Mouse (Mus musculus) G1E (cell line): ENCODE measurements around the gene Rhbdd1. TPM values are rescaled to one million over a fixed set of nuclear protein-coding genes. Genes with fewer than 3 reads are reported as not detected.

ENCODE experiments used
- ATAC-seq: 2 replicates; pipeline ENCODE4 v1.8.0; 2016; ENCODE audit warnings: mild to moderate bottlenecking; ENCODE audit not compliant: insufficient number of reproducible peaks, poor library complexity, low FRiP score, severe bottlenecking; ENCODE audit errors: extremely low read depth
- DNase-seq: peaks from one replicate; pipeline ENCODE4 v3.0.0; 2012; ENCODE audit warnings: low spot score
- H3K27me3 ChIP-seq: 2 replicates; pipeline ENCODE4 v1.6.1; 2012; ENCODE audit warnings: mild to moderate bottlenecking, low read length, inconsistent platforms; ENCODE audit not compliant: insufficient read depth
- H3K36me3 ChIP-seq: replicated peaks from 2 replicates; pipeline ENCODE3; 2012; ENCODE audit warnings: mild to moderate bottlenecking, inconsistent platforms
- H3K4me1 ChIP-seq: 2 replicates; pipeline ENCODE4 v1.6.1; 2012; ENCODE audit warnings: low read depth, low read length, inconsistent platforms, mixed read lengths; ENCODE audit not compliant: insufficient read depth
- H3K4me3 ChIP-seq: 2 replicates; pipeline ENCODE4 v1.5.1; 2012; ENCODE audit warnings: low read depth, mild to moderate bottlenecking, inconsistent platforms, low read length, moderate library complexity, mixed read lengths
- H3K9me3 ChIP-seq: replicated peaks from 2 replicates; pipeline ENCODE4 v1.6.1; 2012; ENCODE audit warnings: inconsistent platforms
- CTCF ChIP-seq: IDR thresholded peaks from 2 replicates; pipeline ENCODE4 v1.5.1; 2012; ENCODE audit warnings: low read depth, low read length, inconsistent platforms, mixed read lengths
- GATA1 ChIP-seq: IDR thresholded peaks from 2 replicates; pipeline ENCODE4 v1.6.1; 2012; ENCODE audit warnings: borderline replicate concordance, low read length, inconsistent platforms, mixed read lengths
- GATA2 ChIP-seq: IDR thresholded peaks from 2 replicates; pipeline ENCODE4 v1.6.1; 2012; ENCODE audit warnings: low read depth, low read length, inconsistent platforms, borderline replicate concordance
- POLR2AphosphoS5 ChIP-seq: IDR thresholded peaks from 2 replicates; pipeline ENCODE4 v1.6.1; 2012; ENCODE audit warnings: low read depth, low read length, inconsistent platforms; ENCODE audit not compliant: insufficient replicate concordance
- TAL1 ChIP-seq: conservative IDR thresholded peaks from 2 replicates; pipeline ENCODE4 v1.6.1; 2012; ENCODE audit warnings: low read depth, low read length, inconsistent platforms, mixed read lengths
- polyA plus RNA-seq: library from polyadenylated mRNA; stranded (reverse); fragments of >175 nt; gene quantifications from 2 replicates; pipeline ENCODE4 v1.2.3, GENCODE M21; 2012
- total RNA-seq, 2 experiments: library from RNA; stranded (forward) in 1 of 2; stranded (reverse) in 1 of 2; fragments of 200-1000 nt in 1 of 2; fragments of >200 nt in 1 of 2; fragmentation: Nextera tagmentation in 1 of 2; gene quantifications; 2 replicates each; pipeline ENCODE4 v1.2.3; 2014 to 2017

Gene Rhbdd1
- total and polyA plus RNA-seq, 3 experiments = 2.8 to 60.2 (median 41.8) TPM

- TF ChIP-seq GATA2 (no peak), GATA1 (no peak), CTCF (no peak), TAL1 (no peak), POLR2AphosphoS5 (no peak)
- Histone ChIP-seq H3K4me1 (no peaks in the 10 kb centered on the region), H3K36me3 (peaks cover 70% of the 10 kb centered on the region), H3K27me3 (no peaks in the 10 kb centered on the region), H3K4me3 (no peak overlapping the region), H3K9me3 (no peaks in the 10 kb centered on the region)
- ATAC-seq (no peak), DNase-seq (no peak)
These were observed 42.8 kb downstream of the Rhbdd1 start for GRCm38 (mm10) chr1:82358871-82359647.

GRCm38 (mm10) chr1:82359648-82360026 is 43.4 kb downstream of the Rhbdd1 start:
- no peaks in the 10 kb centered on the region for H3K9me3 ChIP-seq
- TF ChIP-seq TAL1 = no peak
- TF ChIP-seq CTCF = no peak
- no peak for TF ChIP-seq GATA2
- no peak for TF ChIP-seq GATA1
- ATAC-seq (no peak), DNase-seq (no peak)
- H3K4me3 ChIP-seq = no peak overlapping the region
- H3K27me3 ChIP-seq = no peaks in the 10 kb centered on the region
- H3K36me3 ChIP-seq = peaks cover 70% of the 10 kb centered on the region
- no peaks in the 10 kb centered on the region for H3K4me1 ChIP-seq

GRCm38 (mm10) chr1:82361240-82361639 is 45.0 kb downstream of the Rhbdd1 start:
- no peaks in the 10 kb centered on the region for H3K4me1 ChIP-seq
- ATAC-seq (no peak), DNase-seq (no peak)
- no peak overlapping the region for H3K4me3 ChIP-seq
- H3K9me3 ChIP-seq = no peaks in the 10 kb centered on the region
- H3K36me3 ChIP-seq = peaks cover 69% of the 10 kb centered on the region
- no peaks in the 10 kb centered on the region for H3K27me3 ChIP-seq
- no peak for TF ChIP-seq TAL1
- TF ChIP-seq POLR2AphosphoS5 = no peak
- TF ChIP-seq GATA2 = no peak
- TF ChIP-seq GATA1 = no peak
- no peak for TF ChIP-seq CTCF

- TF ChIP-seq GATA2 (no peak), POLR2AphosphoS5 (no peak), TAL1 (no peak)
- ATAC-seq = no peak
- Histone ChIP-seq H3K27me3 (no peaks in the 10 kb centered on the region), H3K36me3 (peaks cover 68% of the 10 kb centered on the region), H3K9me3 (no peaks in the 10 kb centered on the region), H3K4me1 (no peaks in the 10 kb centered on the region), H3K4me3 (no peak overlapping the region)
- DNase-seq = no peak
These were observed 45.9 kb downstream of the Rhbdd1 start for GRCm38 (mm10) chr1:82362165-82362564.

- no peaks in the 10 kb centered on the region for H3K4me1 ChIP-seq
- H3K36me3 ChIP-seq = peaks cover 70% of the 10 kb centered on the region
- DNase-seq (no peak), ATAC-seq (no peak)
- TF ChIP-seq GATA1 (no peak), CTCF (no peak), POLR2AphosphoS5 (no peak), GATA2 (no peak), TAL1 (no peak)
- no peaks in the 10 kb centered on the region for H3K27me3 ChIP-seq
- no peaks in the 10 kb centered on the region for H3K9me3 ChIP-seq
- H3K4me3 ChIP-seq = no peak overlapping the region
These were observed 47.8 kb downstream of the Rhbdd1 start for GRCm38 (mm10) chr1:82364047-82364446.

GRCm38 (mm10) chr1:82364468-82364867 is 48.2 kb downstream of the Rhbdd1 start:
- no peak for TF ChIP-seq POLR2AphosphoS5
- TF ChIP-seq GATA2 = no peak
- TF ChIP-seq CTCF = no peak
- no peak for TF ChIP-seq GATA1
- no peak for TF ChIP-seq TAL1
- ATAC-seq = no peak; the same call in 1 of the 2 replicates
- no peak for DNase-seq
- no peaks in the 10 kb centered on the region for H3K27me3 ChIP-seq
- no peaks in the 10 kb centered on the region for H3K4me1 ChIP-seq
- peaks cover 68% of the 10 kb centered on the region for H3K36me3 ChIP-seq
- H3K4me3 ChIP-seq = no peak overlapping the region
- no peaks in the 10 kb centered on the region for H3K9me3 ChIP-seq
